Mouse (Mus musculus) kidney, postnatal 4 days (tissue): ENCODE results near the gene Il23r.

Experiments used
- DNase-seq, 2 experiments: peaks; one replicate each; pipeline ENCODE4 v3.0.0; 2021; ENCODE audit warnings: mixed read lengths in 2 of 2

Il23r gene

GRCm38 (mm10) chr6:67431808-67432207 is 59.8 kb downstream of the Il23r start:
- no peak for DNase-seq

DNA sequence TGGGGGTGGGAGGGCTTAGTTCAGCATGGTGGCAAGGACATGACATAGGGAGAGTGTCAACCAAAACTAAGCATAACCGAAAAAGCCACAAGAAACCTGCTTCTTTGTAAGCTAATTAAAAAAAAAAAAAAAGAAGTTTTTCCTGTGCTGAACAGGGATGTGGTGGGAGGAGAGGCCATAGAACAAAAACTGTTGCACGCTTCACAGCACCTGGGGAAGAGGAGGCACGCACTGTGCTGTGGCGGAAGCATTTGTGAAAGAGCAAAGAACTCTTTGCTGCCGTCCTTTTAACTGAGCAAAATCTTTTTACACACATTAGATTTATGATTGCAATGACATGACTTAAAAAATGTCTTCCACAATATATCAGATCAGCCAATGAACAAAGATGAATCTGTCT is 69.9 kb downstream of the Il23r start:
- DNase-seq = no peak

DNA sequence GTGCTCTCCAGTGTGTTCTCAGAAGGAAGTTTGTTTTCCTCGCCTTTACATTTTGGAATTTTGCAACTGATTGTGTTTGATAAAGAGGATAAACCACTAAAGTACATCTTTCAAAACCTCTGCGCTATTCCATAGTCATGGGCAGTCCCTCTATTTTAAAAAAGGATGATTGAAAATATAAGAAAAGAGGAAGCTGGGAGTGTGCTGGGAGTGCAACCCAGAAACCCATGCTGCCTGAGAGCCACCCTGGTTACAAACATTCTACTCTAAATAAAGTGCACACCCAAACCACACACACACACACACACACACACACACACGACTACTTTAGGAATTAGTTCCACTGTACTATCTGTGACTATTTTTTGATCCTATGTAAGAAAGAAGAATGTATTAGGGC is 75.1 kb downstream of the Il23r start:
- DNase-seq = no peak

- DNase-seq = no peak
Measured at GRCm38 (mm10) chr6:67415276-67415675, 76.4 kb downstream of the Il23r start.

- DNase-seq = peak in 1 of 2 experiments; percentile 5
Measured at GRCm38 (mm10) chr6:67413378-67413777, 78.3 kb downstream of the Il23r start.

- DNase-seq = no peak
Measured at GRCm38 (mm10) chr6:67405281-67405682, 86.4 kb downstream of the Il23r start.

GRCm38 (mm10) chr6:67399551-67399950 is 92.1 kb downstream of the Il23r start:
- DNase-seq = no peak

DNA sequence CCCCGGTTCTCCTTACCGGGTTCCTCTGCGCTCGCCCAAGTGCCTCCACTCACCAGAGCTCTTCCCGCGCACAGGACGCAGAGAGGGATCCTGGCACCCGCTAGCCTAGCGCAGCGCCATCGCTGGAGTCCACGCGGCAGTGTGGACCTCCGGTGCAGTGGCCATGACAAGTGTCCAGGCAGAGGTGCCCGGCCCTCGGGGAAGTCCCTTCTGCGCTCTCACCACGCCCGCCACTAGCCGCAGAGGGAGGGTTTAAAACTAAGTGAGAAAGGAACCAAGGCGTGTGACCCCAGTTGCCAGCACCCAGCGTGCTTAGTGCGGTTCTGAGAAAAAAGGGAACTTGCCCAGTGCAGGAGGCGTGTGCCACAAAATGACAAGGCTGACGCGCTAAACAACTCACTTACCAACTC is 115.7 kb downstream of the Il23r start, which contains the start of gene Il12rb2:
Gene Il12rb2, minus strand, starts transcription at position 207 of the 410 bp plus-strand sequence.
- peak; percentile 9 to 11 for DNase-seq
